Mouse (Mus musculus): ENCODE data around the gene Nck1.

DNA sequence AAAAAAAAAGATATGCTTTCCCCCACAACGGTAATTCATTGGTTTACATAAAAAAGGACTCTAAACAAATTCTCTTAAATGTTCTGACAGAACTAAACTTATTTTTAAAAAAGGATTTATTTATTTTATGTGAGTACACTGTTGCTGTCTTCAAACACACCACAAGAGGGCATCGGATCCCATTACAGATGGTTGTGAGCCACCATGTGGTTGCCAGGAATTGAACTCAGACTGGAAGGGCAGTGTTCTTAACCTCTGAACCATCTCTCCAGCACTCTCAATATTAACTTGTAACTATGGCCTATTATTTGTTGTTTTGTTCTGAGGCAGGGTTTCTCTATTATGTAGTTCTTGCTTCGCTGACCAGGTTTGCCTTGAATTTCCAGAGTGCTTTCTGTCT, 25.9 kb downstream of the Nck1 start:
- no peak for TF ChIP-seq GATA1 (IDR thresholded peaks at IDR 0.05; ENCODE audit: borderline replicate concordance, low read length)
- TF ChIP-seq FLI1 (IDR thresholded peaks at IDR 0.05; ENCODE audit: low read length): no peak
